Mouse (Mus musculus): ENCODE measurements around the gene Sox1.

GRCm38 (mm10) chr8:12417056-12417455, 22.0 kb downstream of the Sox1 start:
- TF ChIP-seq CTCF (IDR thresholded peaks at IDR 0.05; ENCODE audit: low read depth) (no peak), EP300 (optimal IDR thresholded peaks at IDR 0.05) (no peak)

Measured in stomach, postnatal 0 days (tissue).